Mouse (Mus musculus): ENCODE measurements around the gene Umodl1.

Gene Umodl1

GRCm38 (mm10) chr17:31000897-31001296, 46.5 kb downstream of the Umodl1 start:
- DNase-seq (ENCODE audit: low spot score): peak; percentile 24

DNA sequence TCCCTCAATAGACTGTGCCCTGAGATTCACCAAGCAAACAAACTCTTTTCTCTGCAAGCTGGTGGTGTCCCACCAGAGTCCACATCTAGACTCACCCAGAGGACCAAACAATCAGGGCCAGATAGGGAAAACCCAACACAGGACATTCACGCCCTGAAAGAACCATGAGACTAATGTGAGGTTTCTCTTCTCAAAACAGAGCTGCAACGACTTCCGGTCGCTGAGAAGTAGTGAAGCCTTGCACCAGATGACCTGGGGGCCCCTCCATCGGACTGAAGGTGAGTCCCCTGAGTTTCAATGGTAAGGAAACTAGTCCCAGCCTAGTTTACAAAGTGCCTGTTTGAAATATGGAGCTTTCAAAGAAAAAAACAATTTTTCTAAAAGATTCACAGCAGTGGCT, 48.2 kb downstream of the Umodl1 start:
- DNase-seq (ENCODE audit: low spot score): no peak

DNA sequence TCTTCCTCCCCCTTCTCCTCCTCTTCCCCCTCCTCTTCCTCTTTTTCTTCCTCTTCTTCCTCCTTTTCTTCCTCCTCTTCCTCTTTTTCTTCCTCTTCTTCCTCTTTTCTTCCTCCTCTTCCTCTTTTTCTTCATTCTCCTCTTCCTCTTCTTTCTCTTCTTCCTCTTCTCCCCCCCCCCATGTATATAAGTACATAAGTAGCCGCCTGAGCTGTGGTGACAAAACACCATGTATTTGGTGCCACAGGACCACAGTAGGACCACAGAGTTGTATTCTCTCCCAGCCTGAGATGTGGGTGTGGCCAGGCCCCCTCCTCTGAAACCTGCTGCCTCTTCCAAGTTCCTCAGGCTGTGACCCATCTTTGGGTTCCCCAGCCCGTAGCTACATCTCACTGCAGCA, 50.8 kb downstream of the Umodl1 start:
- no peak for DNase-seq (ENCODE audit: low spot score)

DNA sequence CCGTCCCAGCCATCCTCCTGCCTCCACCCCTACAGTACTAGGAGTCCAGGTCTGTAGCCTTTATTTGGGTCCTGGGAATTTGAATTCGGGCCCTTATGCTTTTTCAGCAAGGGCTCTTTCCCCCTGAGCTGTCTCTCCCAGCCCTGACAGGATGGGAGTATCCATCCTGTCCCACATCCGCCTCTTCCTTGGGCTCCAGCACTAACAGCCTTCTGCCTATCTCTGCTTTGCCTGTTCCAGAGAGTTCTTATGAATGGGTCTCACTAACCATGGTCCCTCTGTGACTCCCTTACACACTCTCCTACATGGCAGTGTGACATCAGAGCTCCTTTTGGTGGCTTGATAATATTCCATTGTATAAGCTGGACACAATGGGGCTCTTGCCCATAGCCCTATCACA, 52.9 kb downstream of the Umodl1 start:
- DNase-seq (ENCODE audit: low spot score): no peak

GRCm38 (mm10) chr17:31008416-31008815, 54.0 kb downstream of the Umodl1 start:
- DNase-seq (ENCODE audit: low spot score): no peak

DNA sequence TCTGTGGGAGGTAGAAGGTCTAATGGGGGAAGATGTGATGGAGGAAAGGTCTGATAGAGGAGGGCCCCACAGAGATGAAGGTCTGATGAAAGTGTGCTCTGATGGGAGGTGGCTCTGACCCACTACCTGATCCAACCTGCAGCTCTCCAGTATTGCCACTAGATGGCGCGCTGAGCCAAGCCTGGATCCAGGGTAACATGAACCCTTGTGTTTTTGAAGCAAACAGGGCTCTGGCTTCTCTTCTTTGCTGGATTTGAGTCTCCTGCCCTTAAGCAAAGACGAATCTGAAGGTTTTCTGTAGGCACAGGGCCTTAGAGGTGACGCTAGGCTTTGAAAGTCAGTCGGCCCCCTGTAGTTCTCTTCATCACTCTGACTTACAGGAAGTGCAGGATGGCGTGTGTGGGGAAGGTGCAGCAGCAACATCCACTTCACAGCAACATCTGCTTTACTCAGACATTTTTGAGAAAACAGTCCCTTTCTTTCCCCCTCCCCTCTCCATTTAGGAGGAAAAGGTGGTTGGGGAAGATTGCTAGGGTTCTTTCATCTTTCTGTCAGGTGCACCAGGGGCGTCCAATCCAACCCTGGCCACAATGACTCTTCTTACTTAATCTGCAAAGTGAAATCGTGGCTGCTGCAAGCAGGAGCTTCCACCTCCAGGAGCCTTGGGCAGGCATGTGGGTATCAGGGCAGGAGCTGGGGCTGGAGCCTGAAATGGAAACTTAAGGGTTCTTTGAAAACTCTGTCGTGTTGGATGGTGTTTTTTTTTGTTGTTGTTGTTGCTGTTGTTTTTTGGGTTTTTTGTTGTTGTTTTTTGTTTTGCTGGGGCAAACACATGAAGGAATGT, 57.3 kb downstream of the Umodl1 start:
- DNase-seq (ENCODE audit: low spot score): peak; percentile 9

GRCm38 (mm10) chr17:31018267-31018666, 63.8 kb downstream of the Umodl1 start:
- no peak for DNase-seq (ENCODE audit: low spot score)

GRCm38 (mm10) chr17:31019505-31019904, 65.1 kb downstream of the Umodl1 start:
- peak; percentile 28 for DNase-seq (ENCODE audit: low spot score)

- DNase-seq (ENCODE audit: low spot score): no peak
These were observed 65.6 kb downstream of the Umodl1 start for GRCm38 (mm10) chr17:31020078-31020477.

- no peak for DNase-seq (ENCODE audit: low spot score)
These were observed 66.8 kb downstream of the Umodl1 start for GRCm38 (mm10) chr17:31021276-31021675.

- DNase-seq (ENCODE audit: low spot score): no peak
These were observed 69.8 kb downstream of the Umodl1 start for GRCm38 (mm10) chr17:31024125-31024781.

GRCm38 (mm10) chr17:31024782-31025125, 70.3 kb downstream of the Umodl1 start:
- no peak for DNase-seq (ENCODE audit: low spot score)

GRCm38 (mm10) chr17:31026986-31027385, 72.5 kb downstream of the Umodl1 start:
- no peak for DNase-seq (ENCODE audit: low spot score)

- DNase-seq (ENCODE audit: low spot score): no peak
These were observed 73.3 kb downstream of the Umodl1 start for GRCm38 (mm10) chr17:31027723-31028122.

GRCm38 (mm10) chr17:31028821-31029370, 74.5 kb downstream of the Umodl1 start:
- DNase-seq (ENCODE audit: low spot score): no peak

- no peak for DNase-seq (ENCODE audit: low spot score)
These were observed 75.0 kb downstream of the Umodl1 start for GRCm38 (mm10) chr17:31029407-31029806.

GRCm38 (mm10) chr17:31032341-31032740, 77.9 kb downstream of the Umodl1 start:
- no peak for DNase-seq (ENCODE audit: low spot score)

DNA sequence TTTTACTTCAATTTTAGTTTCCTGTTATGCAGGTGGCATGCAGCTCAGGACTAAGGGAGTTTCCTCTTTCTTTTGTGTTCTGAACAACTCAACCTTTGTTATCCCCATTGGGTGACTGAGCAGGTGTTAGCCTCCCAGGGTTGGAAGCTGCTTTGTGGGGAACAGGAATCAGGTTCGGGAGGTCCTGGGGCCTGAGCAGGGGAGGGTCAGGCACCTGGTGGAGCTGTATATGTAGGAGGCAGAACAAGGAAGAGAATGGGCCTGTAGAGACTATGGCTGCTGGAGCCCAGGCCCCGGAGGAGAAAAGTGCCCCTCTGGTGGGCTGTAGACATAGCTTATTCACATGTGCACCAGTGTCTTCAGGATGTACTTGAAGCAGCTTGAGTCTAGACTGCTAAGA, 78.8 kb downstream of the Umodl1 start:
- DNase-seq (ENCODE audit: low spot score): no peak

GRCm38 (mm10) chr17:31034165-31034564, 79.7 kb downstream of the Umodl1 start:
- no peak for DNase-seq (ENCODE audit: low spot score)

GRCm38 (mm10) chr17:31034674-31035356, 80.4 kb downstream of the Umodl1 start:
- no peak for DNase-seq (ENCODE audit: low spot score)

DNA sequence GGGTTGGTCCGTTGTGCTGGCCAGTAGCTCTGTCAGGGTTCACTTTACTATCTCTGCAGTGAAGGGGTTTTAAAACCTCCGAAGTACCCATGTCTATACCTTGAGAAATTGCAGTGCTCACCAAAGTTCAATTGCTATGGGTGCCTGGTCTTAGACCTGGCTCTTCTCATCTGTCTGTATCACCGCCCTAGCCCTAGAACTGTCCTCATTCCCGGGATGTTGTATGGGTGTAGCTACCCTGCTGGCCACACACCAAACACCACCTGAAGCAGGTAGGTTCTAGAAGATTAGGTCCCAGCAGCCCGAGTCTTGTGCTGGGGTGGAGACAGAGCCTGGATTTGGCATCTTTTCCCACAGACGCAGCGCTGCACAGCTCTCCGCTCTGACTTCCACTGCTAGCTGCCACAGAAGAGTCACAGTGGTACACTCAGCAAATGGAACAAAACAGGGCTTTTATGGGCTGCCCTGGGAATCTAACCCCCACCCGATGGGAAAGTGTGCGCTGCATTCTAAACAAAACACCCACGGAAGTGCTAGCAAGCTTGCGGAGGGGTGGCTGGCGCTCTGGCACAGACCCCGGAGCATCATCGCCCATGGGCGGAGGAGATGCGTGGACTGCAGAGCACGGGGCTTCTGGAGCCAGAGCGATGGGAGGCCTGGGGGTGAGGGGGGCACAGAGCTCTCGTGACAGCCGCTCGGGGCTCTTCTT, 81.9 kb downstream of the Umodl1 start:
- no peak for DNase-seq (ENCODE audit: low spot score)

GRCm38 (mm10) chr17:31037331-31037730, 82.9 kb downstream of the Umodl1 start:
- DNase-seq (ENCODE audit: low spot score): no peak
